Mouse (Mus musculus): ENCODE measurements at regions not wholly inside any gene's neighbourhood (a gene's known extent, or its start where the extent isn't known, plus 50 kb on each side); places are given as distances from the start of the nearest gene placed in this dataset.

GRCm38 (mm10) chr13:111936081-111936857 is 127.5 kb upstream of the Map3k1 start:
- peaks cover 5% of the 10 kb centered on the region; the same call in 1 of the 2 replicates for H3K4me1 ChIP-seq (ENCODE audit: insufficient read depth, low read length)
- 70% methylated on average over 9 of the region's 9 CpGs for WGBS
- H3K4me2 ChIP-seq (ENCODE audit: low read depth, low read length, poor library complexity, severe bottlenecking): no peak overlapping the region
- no peak overlapping the region for H3K27ac ChIP-seq (ENCODE audit: low read depth, low read length)
- H3K36me3 ChIP-seq (ENCODE audit: insufficient read depth, low read length): no peaks in the 10 kb centered on the region
- no peak for TF ChIP-seq CTCF (IDR thresholded peaks at IDR 0.05)
- H3K4me3 ChIP-seq (ENCODE audit: low read depth, low read length): no peak overlapping the region
- peak; percentile 72 for ATAC-seq (ENCODE audit: low FRiP score)
- H3K9me3 ChIP-seq (ENCODE audit: low read length): no peaks in the 10 kb centered on the region
- H3K9ac ChIP-seq (replicated peaks; ENCODE audit: low read length, poor library complexity, severe bottlenecking): no peak overlapping the region
- no peaks in the 10 kb centered on the region for H3K27me3 ChIP-seq (ENCODE audit: insufficient read depth, low read length)
- DNase-seq (ENCODE audit: low spot score): peak; percentile 69

GRCm38 (mm10) chr13:111936983-111937382 is 128.2 kb upstream of the Map3k1 start:
- ATAC-seq (ENCODE audit: low FRiP score): no peak

GRCm38 (mm10) chr13:111938896-111939422 is 130.2 kb upstream of the Map3k1 start:
- H3K9ac ChIP-seq (replicated peaks; ENCODE audit: low read length, poor library complexity, severe bottlenecking): no peak overlapping the region
- TF ChIP-seq CTCF (IDR thresholded peaks at IDR 0.05): no peak
- H3K27ac ChIP-seq (ENCODE audit: low read depth, low read length): no peak overlapping the region
- no peak overlapping the region for H3K4me2 ChIP-seq (ENCODE audit: low read depth, low read length, poor library complexity, severe bottlenecking)
- WGBS: 73% methylated on average over 8 of the region's 8 CpGs
- no peaks in the 10 kb centered on the region for H3K9me3 ChIP-seq (ENCODE audit: low read length)
- DNase-seq (ENCODE audit: low spot score): no peak
- no peak for ATAC-seq (ENCODE audit: low FRiP score)
- H3K4me3 ChIP-seq (ENCODE audit: low read depth, low read length): no peak overlapping the region
- no peaks in the 10 kb centered on the region for H3K36me3 ChIP-seq (ENCODE audit: insufficient read depth, low read length)
- H3K4me1 ChIP-seq (ENCODE audit: insufficient read depth, low read length): peaks cover 5% of the 10 kb centered on the region; the same call in 1 of the 2 replicates
- H3K27me3 ChIP-seq (ENCODE audit: insufficient read depth, low read length): no peaks in the 10 kb centered on the region

More at GRCm38 (mm10) chr13:111936983-111937382, 128.2 kb upstream of the Map3k1 start:
- Histone ChIP-seq H3K4me3 (ENCODE audit: low read depth, low read length) (no peak overlapping the region), H3K27me3 (ENCODE audit: insufficient read depth, low read length) (no peaks in the 10 kb centered on the region), H3K9me3 (ENCODE audit: low read length) (no peaks in the 10 kb centered on the region), H3K4me2 (ENCODE audit: low read depth, low read length, poor library complexity, severe bottlenecking) (no peak overlapping the region), H3K4me1 (ENCODE audit: insufficient read depth, low read length) (peaks cover 5% of the 10 kb centered on the region; the same call in 1 of the 2 replicates), H3K27ac (ENCODE audit: low read depth, low read length) (no peak overlapping the region), H3K36me3 (ENCODE audit: insufficient read depth, low read length) (no peaks in the 10 kb centered on the region), H3K9ac (replicated peaks; ENCODE audit: low read length, poor library complexity, severe bottlenecking) (no peak overlapping the region)
- DNase-seq (ENCODE audit: low spot score): no peak
- 62% methylated on average over 8 of the region's 8 CpGs for WGBS
- TF ChIP-seq CTCF (IDR thresholded peaks at IDR 0.05): no peak

- H3K36me3 ChIP-seq (ENCODE audit: insufficient read depth, low read length): no peaks in the 10 kb centered on the region
- TF ChIP-seq CTCF (IDR thresholded peaks at IDR 0.05): no peak
- no peak for ATAC-seq (ENCODE audit: low FRiP score)
- H3K9ac ChIP-seq (replicated peaks; ENCODE audit: low read length, poor library complexity, severe bottlenecking): no peak overlapping the region
- 68% methylated on average over 6 of the region's 6 CpGs for WGBS
- H3K4me1 ChIP-seq (ENCODE audit: insufficient read depth, low read length): peaks cover 5% of the 10 kb centered on the region; the same call in 1 of the 2 replicates
- H3K4me2 ChIP-seq (ENCODE audit: low read depth, low read length, poor library complexity, severe bottlenecking): no peak overlapping the region
- no peaks in the 10 kb centered on the region for H3K27me3 ChIP-seq (ENCODE audit: insufficient read depth, low read length)
- H3K27ac ChIP-seq (ENCODE audit: low read depth, low read length): no peak overlapping the region
- H3K9me3 ChIP-seq (ENCODE audit: low read length): no peaks in the 10 kb centered on the region
- DNase-seq (ENCODE audit: low spot score): no peak
- H3K4me3 ChIP-seq (ENCODE audit: low read depth, low read length): no peak overlapping the region
Measured at GRCm38 (mm10) chr13:111939534-111940115, 130.8 kb upstream of the Map3k1 start.

- H3K27ac ChIP-seq (ENCODE audit: low read depth, low read length): no peak overlapping the region
- DNase-seq (ENCODE audit: low spot score) (no peak), ATAC-seq (ENCODE audit: low FRiP score) (no peak)
- H3K9me3 ChIP-seq (ENCODE audit: low read length): no peaks in the 10 kb centered on the region
- no peaks in the 10 kb centered on the region for H3K27me3 ChIP-seq (ENCODE audit: insufficient read depth, low read length)
- H3K4me1 ChIP-seq (ENCODE audit: insufficient read depth, low read length): peaks cover 5% of the 10 kb centered on the region; the same call in 1 of the 2 replicates
- H3K36me3 ChIP-seq (ENCODE audit: insufficient read depth, low read length): no peaks in the 10 kb centered on the region
- H3K4me2 ChIP-seq (ENCODE audit: low read depth, low read length, poor library complexity, severe bottlenecking): no peak overlapping the region
- H3K4me3 ChIP-seq (ENCODE audit: low read depth, low read length): no peak overlapping the region
- no peak overlapping the region for H3K9ac ChIP-seq (replicated peaks; ENCODE audit: low read length, poor library complexity, severe bottlenecking)
- 95% methylated on average over 4 of the region's 4 CpGs for WGBS
- no peak for TF ChIP-seq CTCF (IDR thresholded peaks at IDR 0.05)
Measured at GRCm38 (mm10) chr13:111940275-111940674, 131.5 kb upstream of the Map3k1 start.
